9 mouse cellular contexts compared by ENCODE assay signal in the genomic region with DNA sequence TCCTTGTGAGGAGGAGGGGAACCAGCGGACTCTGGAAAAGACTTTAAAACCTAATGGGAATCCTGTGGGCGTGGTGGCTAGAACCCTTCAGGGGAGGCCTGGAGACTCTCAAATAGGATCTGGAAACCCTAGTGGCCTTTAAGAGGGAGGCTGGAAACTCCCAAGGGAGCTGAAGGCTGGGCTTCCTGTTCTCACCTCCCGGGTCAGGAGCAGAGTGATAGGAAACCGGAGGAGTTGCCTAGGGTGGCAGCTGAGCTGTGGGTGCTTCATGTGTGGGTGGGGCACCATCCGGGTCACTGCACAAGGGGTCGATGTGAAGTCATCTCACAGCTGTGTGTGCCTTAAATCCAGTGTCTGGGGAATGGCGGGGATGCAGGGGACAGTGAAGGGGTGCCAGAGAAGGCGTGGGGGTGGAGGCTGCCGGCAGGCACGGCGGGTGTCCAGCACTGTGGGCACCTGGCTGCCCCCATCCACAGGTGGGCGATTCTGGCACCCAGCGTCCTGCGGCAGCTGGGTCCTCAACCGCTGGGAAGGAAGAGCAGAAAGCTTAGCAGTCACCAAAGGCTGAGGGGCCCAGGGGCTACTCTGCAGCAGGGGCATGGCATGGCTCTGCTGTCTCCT. TPM values are rescaled to one million over a fixed set of nuclear protein-coding genes. Genes with fewer than 3 reads are reported as not detected.
DNase-seq lines count a peak whose midpoint lies in the region; ATAC-seq lines count a peak whose summit lies in the region.
"Had no signal": no experiment of that assay in that cellular context is flagged by ENCODE, and none has a peak within 500 bp of the region (broad histone marks: within the 10 kb centered on the region; RNA-seq: fewer than 3 reads in every experiment).

No protein-coding gene starts in this region.

- H3K4me3 ChIP-seq in heart, embryonic 15.5 days, result no peak overlapping the region
- H3K4me3 ChIP-seq in limb, embryonic 12.5 days (replicated peaks), result no peak overlapping the region

- H3K9ac ChIP-seq in heart, embryonic 15.5 days, result no peak overlapping the region
- 0 out of 2 replicates have a peak overlapping the region, but pooled peaks have one; percentile 23 for H3K9ac ChIP-seq in limb, embryonic 12.5 days (replicated peaks)

- H3K27ac ChIP-seq in heart, embryonic 15.5 days, result peak overlapping the region; percentile 71
- H3K27ac ChIP-seq in limb, embryonic 12.5 days, result peak overlapping the region; percentile 74

- no peaks in the 10 kb centered on the region for H3K27me3 ChIP-seq in heart, embryonic 15.5 days
- H3K27me3 ChIP-seq in limb, embryonic 12.5 days, result no peaks in the 10 kb centered on the region

- ATAC-seq in heart, embryonic 15.5 days (replicated peaks; ENCODE audit: insufficient number of reproducible peaks, insufficient read depth, low FRiP score, low read depth), result no peak
- ATAC-seq in limb, embryonic 12.5 days (ENCODE audit: insufficient number of reproducible peaks, insufficient read depth, low FRiP score, low TSS enrichment, low read depth), result no peak

- H3K9me3 ChIP-seq in heart, embryonic 15.5 days (replicated peaks), result no peaks in the 10 kb centered on the region
- H3K9me3 ChIP-seq in limb, embryonic 12.5 days, result no peaks in the 10 kb centered on the region

- 22% methylated on average over 15 of the region's 15 CpGs for WGBS in heart, embryonic 15.5 days
- WGBS in limb, embryonic 12.5 days, result 19% methylated on average over 15 of the region's 15 CpGs

- peak overlapping the region; percentile 14; the same call in 1 of the 2 replicates for H3K4me2 ChIP-seq in heart, embryonic 15.5 days
- H3K4me2 ChIP-seq in limb, embryonic 12.5 days, result peak overlapping the region; percentile 38

- H3K4me1 ChIP-seq in heart, embryonic 15.5 days (replicated peaks), result peaks cover 45% of the 10 kb centered on the region
- peaks cover 27% of the 10 kb centered on the region for H3K4me1 ChIP-seq in limb, embryonic 12.5 days (replicated peaks)

- peak; percentile 46 for DNase-seq in cerebellum, adult 11-12 months
- no peak for DNase-seq in cerebellum, adult 8-10 months
- DNase-seq in MN1 (ENCODE audit: low spot score), result peak; percentile 93
- no peak for DNase-seq in B cell, adult 2 months
- DNase-seq in right cerebral cortex, postnatal 25 days, result no peak
- DNase-seq in layer of hippocampus, postnatal 36 days, result no peak

- peaks cover 5% of the 10 kb centered on the region; the same call in 1 of the 2 replicates for H3K36me3 ChIP-seq in heart, embryonic 15.5 days
- peaks cover 11% of the 10 kb centered on the region; the same call in 1 of the 2 replicates for H3K36me3 ChIP-seq in limb, embryonic 12.5 days

RNA-seq across cellular contexts. Expression of a gene that starts 10.1 kb away (rescaled TPM):
- polyA plus RNA-seq in heart, embryonic 15.5 days (2015; fragmentation: Nextera tagmentation; extraction: Ambion mirVana), result 10.5 and 11.8 TPM in 2 replicates
- polyA plus RNA-seq in limb, embryonic 12.5 days (2016; fragmentation: Nextera tagmentation; extraction: Ambion mirVana), result 22.1 and 23.2 TPM in 2 replicates
- 10 to 100 TPM; 31.7 to 33.3 TPM for total RNA-seq in layer of hippocampus, postnatal 36 days (2021)

RNA-seq across cellular contexts. Expression of a gene that starts 12.2 kb away (rescaled TPM):
- 0.81 and 1.9 TPM in 2 replicates for polyA plus RNA-seq in heart, embryonic 15.5 days (2015; fragmentation: Nextera tagmentation; extraction: Ambion mirVana)
- polyA plus RNA-seq in limb, embryonic 12.5 days (2016; fragmentation: Nextera tagmentation; extraction: Ambion mirVana), result 6.8 and 6.9 TPM in 2 replicates
- 10 to 100 TPM; 54.3 to 55.1 TPM for total RNA-seq in layer of hippocampus, postnatal 36 days (2021)

RNA-seq across cellular contexts. Expression of a gene that starts 13.6 kb away (rescaled TPM):
- polyA plus RNA-seq in heart, embryonic 15.5 days (2015; fragmentation: Nextera tagmentation; extraction: Ambion mirVana), result 87.2 and 113 TPM in 2 replicates
- polyA plus RNA-seq in limb, embryonic 12.5 days (2016; fragmentation: Nextera tagmentation; extraction: Ambion mirVana), result 59.2 and 62.5 TPM in 2 replicates
- 1 to 10 TPM; 6.3 to 6.7 TPM for total RNA-seq in layer of hippocampus, postnatal 36 days (2021)

RNA-seq across cellular contexts. Expression of a gene that starts 27.5 kb away (rescaled TPM):
- 0.30 and 0.48 TPM in 2 replicates for polyA plus RNA-seq in heart, embryonic 15.5 days (2015; fragmentation: Nextera tagmentation; extraction: Ambion mirVana)
- polyA plus RNA-seq in limb, embryonic 12.5 days (2016; fragmentation: Nextera tagmentation; extraction: Ambion mirVana), result 0.25 and 0.49 TPM in 2 replicates
- total RNA-seq in layer of hippocampus, postnatal 36 days (2021), result not detected
- total RNA-seq: common myeloid progenitor, adult 5-6 weeks had no signal

RNA-seq across cellular contexts. Expression of a gene that starts 29.0 kb away (rescaled TPM):
- polyA plus RNA-seq in heart, embryonic 15.5 days (2015; fragmentation: Nextera tagmentation; extraction: Ambion mirVana), result 68.4 and 84.1 TPM in 2 replicates
- polyA plus RNA-seq in limb, embryonic 12.5 days (2016; fragmentation: Nextera tagmentation; extraction: Ambion mirVana), result 99.8 and 106 TPM in 2 replicates
- total RNA-seq in layer of hippocampus, postnatal 36 days (2021), result 10 to 100 TPM; 87.6 to 93.5 TPM

Comparison
In these comparisons a context has a peak if more than half of its experiments do, and no peak if none do; other contexts are left out.
1. DNase-seq: peak in cerebellum, adult 11-12 months (single experiment) and MN1 (single experiment); none in cerebellum, adult 8-10 months (single experiment), B cell, adult 2 months (0 of 2), right cerebral cortex, postnatal 25 days (single experiment) and layer of hippocampus, postnatal 36 days (0 of 2).